Mouse (Mus musculus): ENCODE results near the gene Nt5c1b.

Gene Nt5c1b

DNA sequence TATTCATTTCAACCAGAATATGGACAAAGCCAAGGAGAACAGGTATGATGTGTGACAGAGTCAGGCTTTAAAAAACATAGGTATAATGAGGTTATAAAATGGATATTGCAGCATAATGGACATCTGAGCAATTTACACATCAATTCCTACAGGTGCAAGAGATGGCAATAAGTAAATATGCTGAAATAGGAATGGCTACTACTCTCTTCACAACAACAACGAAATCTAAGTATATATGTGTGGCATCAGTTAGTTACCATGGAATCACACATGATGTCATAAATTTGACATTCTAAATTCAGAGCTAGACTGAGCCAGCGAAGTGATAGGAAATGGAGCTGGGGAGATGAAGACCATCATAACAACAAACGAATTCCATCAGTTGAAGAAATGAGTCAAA lies at the start of gene Nt5c1b:
TSS of gene Nt5c1b (plus strand) at position 301 of the 400 bp plus-strand sequence.
- no peak for DNase-seq (ENCODE audit: low spot score)

DNA sequence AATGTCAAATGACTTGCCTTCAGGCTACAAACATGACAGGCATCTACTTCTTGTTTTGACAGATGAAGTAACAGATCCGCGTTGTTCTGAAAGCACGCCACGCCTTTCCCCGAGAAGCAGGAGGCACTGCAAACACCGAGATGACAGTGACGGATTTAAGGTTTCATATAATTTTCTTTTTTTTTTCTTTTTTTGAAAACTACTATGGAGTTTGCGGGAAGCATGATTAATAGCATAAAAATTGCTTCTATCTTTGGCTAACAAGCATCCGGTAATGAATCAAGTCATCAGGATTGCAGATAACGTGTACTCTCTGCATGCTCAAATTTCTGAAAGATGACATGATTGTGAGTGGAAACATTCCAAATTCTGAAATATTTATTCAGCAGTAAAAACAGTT lies 42.1 kb upstream of the Nt5c1b start:
- no peak for DNase-seq (ENCODE audit: low spot score)

DNA sequence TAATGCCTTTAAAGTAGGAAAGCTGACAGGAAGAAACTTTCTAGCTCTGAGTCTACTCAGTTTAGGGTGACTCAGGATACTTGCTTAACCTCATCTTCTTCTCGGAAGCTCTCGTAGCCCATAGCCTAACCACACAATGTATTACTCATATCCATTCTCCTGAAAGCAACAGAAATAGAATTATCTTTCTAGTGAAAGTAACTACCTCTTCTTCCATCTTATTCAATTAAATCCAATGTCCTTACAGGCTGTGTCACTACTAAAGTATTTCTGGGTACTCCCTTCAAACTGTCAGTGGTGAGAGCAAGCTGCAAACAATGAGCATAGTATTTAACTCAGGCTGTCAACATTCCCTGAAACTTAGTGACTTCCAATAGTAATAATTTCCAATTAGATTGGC lies 40.3 kb upstream of the Nt5c1b start:
- DNase-seq (ENCODE audit: low spot score), result no peak

DNA sequence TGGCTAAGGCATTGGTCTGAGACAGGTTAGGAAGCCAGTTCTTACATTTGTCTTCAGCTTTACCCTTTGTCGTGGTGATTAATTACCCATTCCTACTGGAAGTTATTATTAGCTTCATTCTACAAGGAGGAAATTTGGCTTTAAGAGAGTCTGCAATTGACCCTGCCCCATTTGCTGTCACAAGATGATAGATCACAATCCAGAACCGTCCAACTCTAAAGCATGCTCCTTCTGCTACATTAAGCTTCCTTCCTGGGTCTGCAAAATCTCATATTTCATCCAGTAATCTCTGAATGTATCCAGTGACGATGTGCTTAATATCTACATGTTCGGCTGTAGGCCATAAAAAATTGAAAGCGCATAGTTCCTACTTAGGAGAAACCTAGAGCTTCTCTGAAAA lies 29.2 kb upstream of the Nt5c1b start:
- no peak for DNase-seq (ENCODE audit: low spot score)

DNA sequence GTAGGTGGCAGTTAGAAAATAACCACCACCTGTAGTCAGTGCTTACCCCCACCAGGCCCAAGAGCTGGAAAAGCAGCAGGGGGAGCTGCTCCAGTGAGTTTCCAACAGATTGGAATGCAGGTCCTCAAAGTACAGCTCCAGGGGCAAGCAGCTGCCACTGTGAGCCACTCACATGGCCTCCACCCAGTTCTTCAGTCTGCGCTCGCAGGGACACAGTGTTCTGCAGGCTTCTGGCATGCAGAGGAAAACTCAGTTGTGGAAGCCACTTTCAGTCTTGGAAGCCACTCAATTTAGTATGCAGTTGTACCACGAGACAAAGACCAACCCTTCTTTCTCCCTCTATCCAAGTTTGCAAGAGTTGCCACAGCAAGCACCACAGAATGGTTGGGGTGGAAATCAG lies 19.1 kb upstream of the Nt5c1b start:
- DNase-seq (ENCODE audit: low spot score), result no peak

DNA sequence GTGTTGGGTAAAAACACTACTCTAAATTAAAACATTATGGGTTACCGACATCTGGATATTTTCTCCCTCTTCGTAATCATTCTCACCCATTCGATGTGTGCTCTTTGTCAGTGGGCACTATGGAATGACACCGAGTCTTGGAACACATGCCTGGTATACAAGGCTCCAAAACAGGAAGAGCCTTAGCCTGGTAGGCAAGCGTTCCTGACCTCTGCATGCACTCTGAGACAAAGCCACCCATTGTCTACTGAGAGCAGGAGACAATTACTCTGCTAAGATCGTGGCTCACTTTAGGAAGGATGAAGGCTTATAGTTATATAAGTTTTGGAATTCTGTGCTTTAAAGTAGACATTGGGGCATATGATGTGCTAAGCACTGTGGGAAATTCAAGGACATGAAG lies 12.0 kb upstream of the Nt5c1b start:
- DNase-seq (ENCODE audit: low spot score), result no peak

DNA sequence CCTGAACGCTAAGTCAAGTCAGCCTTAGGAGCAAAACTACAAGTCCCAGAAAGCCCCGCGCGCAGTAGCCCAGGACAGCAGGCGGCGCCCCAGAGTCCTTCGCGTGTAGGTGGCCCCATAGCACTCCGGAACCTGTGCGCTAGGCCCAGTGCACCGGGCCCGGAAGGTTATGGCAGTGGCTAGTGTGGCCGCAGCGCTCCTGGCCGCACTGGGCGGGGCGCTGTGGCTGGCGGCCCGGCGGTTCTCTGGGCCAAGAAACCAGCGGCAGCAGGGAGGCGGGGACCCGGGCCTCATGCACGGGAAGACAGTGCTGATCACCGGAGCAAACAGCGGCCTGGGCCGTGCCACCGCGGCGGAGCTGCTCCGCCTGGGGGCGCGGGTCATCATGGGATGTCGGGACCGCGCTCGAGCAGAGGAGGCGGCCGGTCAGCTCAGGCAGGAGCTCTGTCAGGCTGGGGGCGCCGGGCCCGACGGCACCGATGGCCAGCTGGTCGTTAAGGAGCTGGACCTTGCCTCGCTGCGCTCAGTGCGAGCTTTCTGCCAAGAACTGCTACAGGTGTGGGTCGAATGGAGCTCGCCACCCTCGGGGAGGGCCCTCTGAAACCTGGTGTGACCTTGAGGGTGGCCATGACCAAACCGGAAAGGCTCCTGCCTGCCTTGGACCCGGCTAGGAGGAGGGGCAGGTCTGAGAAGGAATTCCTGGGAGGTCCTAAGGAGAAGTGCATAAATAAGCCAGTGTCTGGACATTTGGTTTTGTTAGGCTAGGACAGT lies 21.1 kb downstream of the Nt5c1b start, which contains the start of gene Rdh14:
TSS of gene Rdh14 (plus strand) at position 102 of the 771 bp plus-strand sequence.
- DNase-seq (ENCODE audit: low spot score), result peak; percentile 96

DNA sequence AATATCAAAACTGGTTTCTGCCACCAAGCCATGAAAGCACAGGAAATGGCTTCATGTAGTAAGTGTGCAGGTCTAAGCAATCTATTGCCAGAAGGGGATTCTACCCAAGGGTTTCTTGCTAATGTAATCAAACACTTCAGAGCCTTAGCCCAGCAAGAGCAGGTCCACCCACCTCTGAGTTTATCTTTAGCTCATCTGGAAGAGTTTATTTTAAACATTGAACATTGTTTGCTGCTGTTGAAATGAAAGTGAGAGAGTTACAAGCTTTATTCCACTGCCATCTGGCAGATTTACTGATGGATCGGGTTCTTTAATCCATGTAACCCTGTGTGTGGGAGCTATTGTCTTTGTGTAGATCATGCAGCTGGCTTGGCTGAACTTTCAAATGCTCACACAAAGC lies 31.0 kb downstream of the Nt5c1b start:
- DNase-seq (ENCODE audit: low spot score), result no peak

DNA sequence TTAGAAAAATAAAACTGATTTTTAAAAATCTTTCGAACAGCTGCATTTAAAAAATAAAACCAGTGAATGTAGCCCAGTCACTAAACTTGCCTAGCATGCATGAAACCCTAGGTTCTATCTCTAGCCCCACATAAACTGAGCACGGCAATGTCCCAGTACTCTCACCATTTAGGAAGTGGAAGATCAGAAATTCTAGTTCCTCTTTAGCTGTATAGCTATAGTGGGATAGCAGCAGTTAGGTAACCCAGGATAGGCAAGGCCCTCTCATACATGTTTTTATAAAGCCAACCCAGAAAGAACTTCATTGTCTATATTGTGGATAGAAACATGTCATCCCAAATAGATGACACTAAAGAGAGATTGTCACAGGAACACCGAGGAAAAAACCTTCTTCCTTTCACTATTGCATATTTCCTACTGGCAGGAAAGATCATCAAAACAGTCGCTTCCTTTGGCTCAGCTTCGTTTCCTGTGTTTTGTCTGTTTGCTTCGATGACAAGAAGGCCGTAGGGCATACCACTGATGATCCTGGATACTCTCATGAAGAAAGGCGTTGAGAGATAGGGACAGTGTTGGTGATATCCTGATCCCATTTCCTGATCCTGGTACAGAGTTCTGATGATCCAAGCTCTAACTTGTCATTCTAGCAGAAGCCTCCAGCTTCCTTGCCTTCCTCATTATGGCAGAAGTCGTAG lies 32.8 kb downstream of the Nt5c1b start:
- DNase-seq (ENCODE audit: low spot score), result no peak

DNA sequence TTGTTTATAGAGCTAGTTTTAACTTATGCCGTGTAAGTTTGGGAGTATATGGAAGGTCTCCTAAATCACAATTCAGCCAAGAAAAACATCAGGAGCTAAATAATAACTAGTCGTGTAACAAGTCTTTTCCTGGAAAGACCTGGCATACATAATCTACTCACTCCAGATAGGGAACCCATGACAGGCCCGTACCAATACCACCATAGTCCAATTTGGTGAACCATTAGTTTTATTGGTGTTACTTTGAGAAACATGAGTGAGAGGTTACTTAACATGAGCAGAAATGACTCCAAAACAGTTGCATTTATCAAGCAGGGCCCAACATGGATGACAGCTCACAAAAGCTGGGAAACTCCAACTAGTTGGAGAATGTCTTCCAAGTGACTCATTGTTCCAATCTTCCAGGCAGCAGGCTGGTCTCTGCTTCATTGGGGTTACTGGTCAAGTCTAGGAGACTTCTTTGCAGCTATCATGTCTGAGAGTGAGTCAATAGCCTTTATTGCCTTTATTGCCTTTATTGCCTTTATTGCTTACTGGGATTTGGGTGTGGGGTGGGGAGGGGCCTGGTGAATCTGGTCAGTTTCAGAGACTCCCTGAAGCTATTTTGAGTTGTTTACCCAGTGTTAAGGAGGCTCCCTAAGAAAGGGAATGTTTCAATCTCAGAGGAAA lies 40.9 kb downstream of the Nt5c1b start:
- DNase-seq (ENCODE audit: low spot score), result no peak

DNA sequence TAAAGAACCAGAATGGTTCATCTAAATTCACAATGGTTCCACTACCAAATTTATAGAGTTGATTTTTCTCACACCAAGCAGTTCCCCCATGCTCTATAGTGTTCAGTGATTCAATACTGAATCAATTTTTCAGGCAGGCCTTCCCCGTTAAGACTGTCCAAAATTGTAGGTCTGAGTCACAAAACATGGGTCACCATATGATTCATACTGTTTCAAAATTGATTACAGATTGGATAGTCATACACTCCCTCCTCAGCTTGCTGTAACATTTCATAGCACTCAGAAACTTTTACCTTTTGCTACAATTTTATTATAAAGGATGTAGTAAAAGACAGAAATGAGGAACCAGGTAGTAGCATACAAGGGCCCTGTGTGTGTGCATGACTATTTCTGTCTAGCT lies 41.7 kb downstream of the Nt5c1b start:
- no peak for DNase-seq (ENCODE audit: low spot score)

DNA sequence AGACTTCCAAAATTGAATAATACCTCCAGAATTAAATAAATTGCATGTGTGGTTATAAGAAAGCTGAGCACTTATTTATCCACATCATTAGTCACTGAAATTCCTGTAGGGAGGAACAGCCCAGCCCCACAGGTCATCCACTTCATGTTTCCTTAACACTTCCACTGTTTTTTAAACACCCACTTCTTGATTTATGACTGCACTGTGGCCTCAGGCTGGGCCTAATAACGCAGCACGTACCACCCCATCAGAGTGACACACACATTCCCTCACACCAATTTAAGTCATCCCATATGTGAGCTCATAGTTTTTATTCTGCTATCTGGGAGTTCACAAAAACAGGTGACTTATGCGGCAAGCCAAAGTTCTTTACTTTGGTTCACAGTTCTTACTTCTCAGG lies 52.6 kb downstream of the Nt5c1b start:
- no peak for DNase-seq (ENCODE audit: low spot score)

DNA sequence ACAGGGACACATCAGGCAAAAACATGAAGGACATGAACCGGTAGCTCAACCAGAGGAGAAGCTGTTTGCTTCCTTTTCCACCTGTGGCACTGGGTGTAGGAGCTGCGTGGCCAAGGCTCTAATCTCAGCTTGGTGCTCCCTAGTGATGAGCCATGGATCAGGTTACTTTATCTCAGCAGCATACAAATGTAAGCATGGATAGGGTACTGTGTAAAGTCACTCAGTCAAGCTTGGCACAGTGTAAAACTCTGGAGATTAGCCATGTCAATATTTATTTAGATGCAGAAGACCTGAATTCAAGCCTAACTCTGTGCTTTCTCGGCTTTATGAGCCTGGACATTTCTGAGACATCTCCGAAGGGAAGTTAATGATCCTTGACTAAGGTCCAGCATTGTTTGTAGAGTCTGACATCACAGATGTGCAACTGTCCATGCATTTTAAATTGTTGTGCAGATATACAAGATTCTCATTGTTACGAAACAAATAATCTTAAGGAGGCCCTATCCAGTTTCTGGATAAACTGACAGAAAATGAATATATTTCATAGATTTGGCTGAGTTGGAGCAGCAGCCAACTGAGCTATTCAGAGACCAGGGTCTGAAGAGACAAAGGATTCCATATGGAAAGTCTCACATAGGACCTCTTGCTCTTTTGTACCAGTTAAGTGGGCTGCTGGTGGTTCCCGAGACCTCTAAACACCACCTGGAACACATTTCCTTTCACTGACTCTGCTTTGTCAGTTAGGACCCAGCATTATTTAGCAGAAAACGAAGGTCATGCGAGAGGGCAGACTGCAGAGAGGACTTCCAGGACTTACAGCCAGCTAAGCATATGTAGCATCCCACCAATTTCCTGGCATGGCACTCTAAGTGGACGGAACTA lies 56.5 kb downstream of the Nt5c1b start:
- DNase-seq (ENCODE audit: low spot score), result no peak

DNA sequence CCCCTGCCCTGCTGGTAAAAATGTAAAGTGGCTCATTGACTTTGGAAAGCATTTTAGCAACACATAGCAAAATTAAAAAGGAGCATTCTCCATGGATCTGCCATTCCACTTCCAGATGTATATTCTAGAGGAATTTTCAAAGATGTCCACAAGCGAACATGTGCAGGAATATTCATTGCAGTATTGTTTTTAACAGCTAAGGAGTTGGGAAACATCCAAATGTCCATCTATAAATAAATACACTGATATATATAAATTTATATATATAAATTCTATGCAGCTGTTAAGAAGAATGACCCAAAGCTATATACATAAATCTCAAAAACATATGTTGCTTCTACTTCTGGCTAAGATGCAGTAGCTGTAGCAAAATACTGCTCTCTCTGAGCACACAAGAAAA lies 61.2 kb downstream of the Nt5c1b start:
- no peak for DNase-seq (ENCODE audit: low spot score)

DNA sequence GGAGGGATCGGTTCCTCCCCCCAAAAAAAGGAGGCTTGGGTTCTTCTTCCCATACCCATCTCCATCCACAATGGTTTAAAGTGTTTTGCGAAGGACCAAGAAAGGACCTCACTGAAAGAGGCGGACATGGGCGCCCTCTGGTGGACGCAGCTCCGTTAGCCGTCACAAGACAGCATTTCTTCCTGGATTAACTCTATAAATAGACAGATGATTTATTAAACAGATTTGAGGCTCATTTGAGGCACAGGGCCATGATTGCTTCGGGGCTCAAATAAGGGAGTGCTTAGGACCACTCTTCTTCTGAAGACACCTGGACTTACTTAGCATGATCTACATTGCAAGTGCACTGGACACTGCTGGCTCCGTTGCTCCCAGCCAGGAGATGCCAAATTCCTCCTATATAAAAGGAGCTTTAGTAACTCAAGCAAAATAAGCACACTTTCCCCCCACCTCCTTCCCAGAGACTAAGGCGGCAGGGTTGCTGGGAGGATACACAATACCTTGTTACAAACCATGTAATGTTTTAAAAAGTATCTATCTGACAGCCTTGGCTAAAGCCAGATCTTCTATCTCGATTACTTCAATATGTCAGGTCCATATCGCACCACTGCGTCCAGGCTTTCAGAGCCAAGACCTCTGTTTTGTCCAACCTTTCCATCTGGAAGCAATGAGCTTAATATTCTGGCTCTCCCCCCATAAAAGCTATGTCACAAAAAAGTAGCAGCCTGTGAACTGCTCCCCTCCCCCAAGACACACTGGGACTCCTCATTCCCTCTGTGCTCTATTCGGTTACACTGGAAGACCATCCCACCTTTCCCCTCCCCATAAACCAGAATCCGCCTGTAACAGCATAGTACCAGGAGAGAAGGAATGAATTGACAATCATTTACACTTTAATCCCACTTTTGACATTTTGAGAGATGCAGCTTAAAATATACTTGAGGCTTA lies 68.6 kb downstream of the Nt5c1b start:
- peak; percentile 90 for DNase-seq (ENCODE audit: low spot score)
